Mouse (Mus musculus): ENCODE results near the gene Fem1a. TPM values are rescaled to one million over a fixed set of nuclear protein-coding genes. Genes with fewer than 3 reads are reported as not detected.
"Not testable (repeated sequence)": the region's sequence is repeated elsewhere in the genome, so short reads cannot be mapped to it uniquely, and the experiment has no call there.

Fem1a gene
- polyA plus RNA-seq, 1 experiment from 2014 or later: 10.7 TPM

GRCm38 (mm10) chr17:56257181-56257894, 728 bp downstream of the Fem1a start:
- ATAC-seq: no peak
- WGBS (ENCODE audit: insufficient replicate concordance): 5% methylated on average over 58 of the region's 58 CpGs
- Histone ChIP-seq H3K27ac (peak overlapping the region; percentile 95), H3K36me3 (peaks cover 48% of the 10 kb centered on the region), H3K9ac (peak overlapping the region; percentile 78), H3K4me1 (peaks cover 56% of the 10 kb centered on the region), H3K4me3 (peak overlapping the region; percentile 85), H3K4me2 (peak overlapping the region; percentile 99), H3K9me3 (replicated peaks) (no peaks in the 10 kb centered on the region), H3K27me3 (replicated peaks) (no peaks in the 10 kb centered on the region)

GRCm38 (mm10) chr17:56258269-56258668, 1.7 kb downstream of the Fem1a start:
- not testable (repeated sequence) for H3K27me3 ChIP-seq (replicated peaks); H3K9ac ChIP-seq; ATAC-seq; H3K9me3 ChIP-seq (replicated peaks); H3K27ac ChIP-seq
- 81% methylated on average over 19 of the region's 19 CpGs for WGBS (ENCODE audit: insufficient replicate concordance)
- peak overlapping the region; percentile 85 for H3K4me3 ChIP-seq
- peak overlapping the region; percentile 99 for H3K4me2 ChIP-seq
- peaks cover 59% of the 10 kb centered on the region for H3K4me1 ChIP-seq
- H3K36me3 ChIP-seq: peaks cover 57% of the 10 kb centered on the region

GRCm38 (mm10) chr17:56258812-56259211, 2.2 kb downstream of the Fem1a start:
- Histone ChIP-seq H3K9ac (peak overlapping the region; percentile 37; the same call in 1 of the 2 replicates), H3K36me3 (peaks cover 58% of the 10 kb centered on the region), H3K4me3 (peak overlapping the region; percentile 85), H3K4me2 (peak overlapping the region; percentile 99), H3K4me1 (peaks cover 59% of the 10 kb centered on the region)
- not testable (repeated sequence) for ATAC-seq; H3K9me3 ChIP-seq (replicated peaks); H3K27me3 ChIP-seq (replicated peaks); H3K27ac ChIP-seq
- WGBS (ENCODE audit: insufficient replicate concordance): 60% methylated on average over 2 of the region's 2 CpGs

GRCm38 (mm10) chr17:56259301-56260037, 2.9 kb downstream of the Fem1a start:
- no peak for ATAC-seq
- Histone ChIP-seq H3K9me3 (replicated peaks) (no peaks in the 10 kb centered on the region), H3K36me3 (peaks cover 58% of the 10 kb centered on the region), H3K27me3 (replicated peaks) (no peaks in the 10 kb centered on the region), H3K4me2 (peak overlapping the region; percentile 99), H3K9ac (peak overlapping the region; percentile 37; the same call in 1 of the 2 replicates), H3K27ac (no peak overlapping the region), H3K4me3 (peak overlapping the region; percentile 85; the same call in 1 of the 2 replicates), H3K4me1 (peaks cover 59% of the 10 kb centered on the region)
- WGBS (ENCODE audit: insufficient replicate concordance): 81% methylated on average over 10 of the region's 10 CpGs

GRCm38 (mm10) chr17:56261166-56261565, 4.6 kb downstream of the Fem1a start:
- no peak overlapping the region for H3K9ac ChIP-seq
- H3K4me1 ChIP-seq: peaks cover 65% of the 10 kb centered on the region
- H3K4me3 ChIP-seq: no peak overlapping the region
- H3K4me2 ChIP-seq: no peak overlapping the region
- no peak for ATAC-seq
- H3K36me3 ChIP-seq: peaks cover 68% of the 10 kb centered on the region
- no peaks in the 10 kb centered on the region for H3K9me3 ChIP-seq (replicated peaks)
- H3K27ac ChIP-seq: no peak overlapping the region
- 73% methylated on average over 3 of the region's 3 CpGs for WGBS (ENCODE audit: insufficient replicate concordance)
- no peaks in the 10 kb centered on the region for H3K27me3 ChIP-seq (replicated peaks)

GRCm38 (mm10) chr17:56262645-56263094, 6.1 kb downstream of the Fem1a start:
- Histone ChIP-seq H3K4me2 (no peak overlapping the region), H3K4me3 (no peak overlapping the region), H3K4me1 (peaks cover 62% of the 10 kb centered on the region), H3K27me3 (replicated peaks) (no peaks in the 10 kb centered on the region), H3K9me3 (replicated peaks) (no peaks in the 10 kb centered on the region), H3K36me3 (peaks cover 65% of the 10 kb centered on the region), H3K9ac (no peak overlapping the region), H3K27ac (no peak overlapping the region)
- ATAC-seq: no peak
- 66% methylated on average over 3 of the region's 3 CpGs for WGBS (ENCODE audit: insufficient replicate concordance)

GRCm38 (mm10) chr17:56264020-56264419, 7.4 kb downstream of the Fem1a start:
- 20% methylated on average over 8 of the region's 8 CpGs for WGBS (ENCODE audit: insufficient replicate concordance)

GRCm38 (mm10) chr17:56265011-56265410, 8.4 kb downstream of the Fem1a start:
- Histone ChIP-seq H3K27ac (no peak overlapping the region), H3K36me3 (peaks cover 45% of the 10 kb centered on the region), H3K9ac (no peak overlapping the region), H3K9me3 (replicated peaks) (no peaks in the 10 kb centered on the region), H3K4me3 (no peak overlapping the region), H3K4me2 (no peak overlapping the region), H3K4me1 (peaks cover 53% of the 10 kb centered on the region), H3K27me3 (replicated peaks) (no peaks in the 10 kb centered on the region)
- ATAC-seq: no peak
- 84% methylated on average over 4 of the region's 4 CpGs for WGBS (ENCODE audit: insufficient replicate concordance)

More at GRCm38 (mm10) chr17:56264020-56264419, 7.4 kb downstream of the Fem1a start:
- Histone ChIP-seq H3K36me3 (peaks cover 53% of the 10 kb centered on the region), H3K4me2 (no peak overlapping the region), H3K9ac (no peak overlapping the region), H3K27me3 (replicated peaks) (no peaks in the 10 kb centered on the region), H3K27ac (no peak overlapping the region), H3K4me1 (peaks cover 53% of the 10 kb centered on the region), H3K4me3 (no peak overlapping the region), H3K9me3 (replicated peaks) (no peaks in the 10 kb centered on the region)
- peak; percentile 68 for ATAC-seq

GRCm38 (mm10) chr17:56265869-56266268, 9.3 kb downstream of the Fem1a start:
- Histone ChIP-seq H3K4me3 (no peak overlapping the region), H3K27me3 (replicated peaks) (no peaks in the 10 kb centered on the region), H3K9ac (no peak overlapping the region), H3K27ac (0 out of 2 replicates have a peak overlapping the region, but pooled peaks have one; percentile 7), H3K9me3 (replicated peaks) (no peaks in the 10 kb centered on the region), H3K36me3 (peaks cover 45% of the 10 kb centered on the region), H3K4me1 (peaks cover 46% of the 10 kb centered on the region), H3K4me2 (no peak overlapping the region)
- no peak for ATAC-seq
- WGBS (ENCODE audit: insufficient replicate concordance): 72% methylated on average over 3 of the region's 3 CpGs

GRCm38 (mm10) chr17:56266271-56266670, 9.7 kb downstream of the Fem1a start:
- Histone ChIP-seq H3K4me3 (no peak overlapping the region), H3K27ac (peak overlapping the region; percentile 7; the same call in 1 of the 2 replicates), H3K4me2 (no peak overlapping the region), H3K27me3 (replicated peaks) (no peaks in the 10 kb centered on the region), H3K9ac (no peak overlapping the region), H3K4me1 (peaks cover 41% of the 10 kb centered on the region), H3K9me3 (replicated peaks) (no peaks in the 10 kb centered on the region), H3K36me3 (peaks cover 45% of the 10 kb centered on the region)
- ATAC-seq: no peak
- 56% methylated on average over 3 of the region's 3 CpGs for WGBS (ENCODE audit: insufficient replicate concordance)

- Histone ChIP-seq H3K4me1 (peaks cover 39% of the 10 kb centered on the region), H3K9ac (peak overlapping the region; percentile 66), H3K9me3 (replicated peaks) (no peaks in the 10 kb centered on the region), H3K36me3 (peaks cover 50% of the 10 kb centered on the region), H3K4me3 (peak overlapping the region; percentile 50), H3K4me2 (peak overlapping the region; percentile 78), H3K27me3 (replicated peaks) (no peaks in the 10 kb centered on the region), H3K27ac (peak overlapping the region; percentile 74)
- ATAC-seq: peak; percentile 78
- WGBS (ENCODE audit: insufficient replicate concordance): 18% methylated on average over 12 of the region's 12 CpGs
These were observed 12.6 kb downstream of the Fem1a start for GRCm38 (mm10) chr17:56269153-56269630.

GRCm38 (mm10) chr17:56269741-56270140, 13.1 kb downstream of the Fem1a start:
- H3K27me3 ChIP-seq (replicated peaks): no peaks in the 10 kb centered on the region
- peak overlapping the region; percentile 74 for H3K27ac ChIP-seq
- H3K4me1 ChIP-seq: peaks cover 43% of the 10 kb centered on the region
- 0 out of 2 replicates have a peak, but pooled peaks have one; percentile 1 for ATAC-seq
- 66% methylated on average over 3 of the region's 3 CpGs for WGBS (ENCODE audit: insufficient replicate concordance)
- H3K9ac ChIP-seq: peak overlapping the region; percentile 66
- no peaks in the 10 kb centered on the region for H3K9me3 ChIP-seq (replicated peaks)
- H3K36me3 ChIP-seq: peaks cover 47% of the 10 kb centered on the region
- peak overlapping the region; percentile 78 for H3K4me2 ChIP-seq
- peak overlapping the region; percentile 50 for H3K4me3 ChIP-seq

Measured in liver, embryonic 12.5 days (tissue).